Mouse (Mus musculus) NIH3T3 (cell line): Measurements from ENCODE around the gene Ttl.
A peak's percentile ranks its signal among the peaks of the same experiment; 100 is the strongest.

Source experiments
- DNase-seq: peaks from one replicate; pipeline ENCODE4 v3.0.0-alpha.2; 2012; ENCODE audit warnings: low read depth

Ttl gene

GRCm38 (mm10) chr2:129084959-129085358 is 19.2 kb downstream of the Ttl start:
- peak; percentile 70 for DNase-seq

GRCm38 (mm10) chr2:129087520-129087919 is 21.8 kb downstream of the Ttl start:
- no peak for DNase-seq

- no peak for DNase-seq
Measured at GRCm38 (mm10) chr2:129090370-129090769, 24.6 kb downstream of the Ttl start.

GRCm38 (mm10) chr2:129092810-129093209 is 27.1 kb downstream of the Ttl start:
- DNase-seq: no peak

DNA sequence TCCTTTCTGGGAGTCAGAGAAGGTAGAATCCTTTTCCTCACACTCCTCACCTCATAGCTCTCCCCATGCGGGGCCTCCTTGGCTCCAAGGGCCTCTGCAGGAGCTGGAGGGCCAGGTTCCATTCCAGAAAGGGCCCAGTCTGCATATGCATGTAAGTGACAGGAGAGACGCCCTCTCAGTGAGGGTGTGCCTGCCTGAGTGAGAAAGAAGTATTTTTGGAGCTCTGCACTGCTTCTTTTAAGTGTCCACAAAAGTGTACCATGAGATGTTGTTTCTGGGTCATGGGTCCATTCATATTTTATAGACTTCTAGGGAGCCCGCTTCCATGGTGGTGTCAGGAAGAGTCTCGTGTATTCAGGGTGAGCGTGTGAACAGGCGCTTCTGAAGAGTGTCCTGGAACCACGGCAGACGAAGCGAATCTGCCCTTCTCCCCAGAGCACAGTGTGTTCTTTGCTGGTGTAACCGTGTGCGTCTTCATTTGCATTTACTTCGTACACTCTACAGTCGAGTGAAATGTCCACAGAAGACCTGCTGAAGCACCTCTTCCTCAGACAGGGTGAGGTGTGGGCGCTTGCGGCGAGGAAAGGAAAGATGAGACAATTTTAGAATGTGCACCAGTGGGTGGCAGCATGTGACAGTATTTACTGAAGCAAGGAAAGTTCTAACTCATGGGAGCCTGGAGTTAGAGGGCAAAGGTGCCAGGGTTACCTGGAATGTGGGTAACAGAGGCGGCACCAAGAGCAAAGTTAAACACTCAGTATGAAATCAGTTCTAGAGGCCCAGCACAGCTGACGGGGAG is 28.4 kb downstream of the Ttl start:
- DNase-seq: no peak

- DNase-seq: peak; percentile 96
Measured at GRCm38 (mm10) chr2:129100784-129101310, 35.1 kb downstream of the Ttl start, which contains the start of gene Polr1b. Polr1b (plus strand) TSS chr2:129100995.

DNA sequence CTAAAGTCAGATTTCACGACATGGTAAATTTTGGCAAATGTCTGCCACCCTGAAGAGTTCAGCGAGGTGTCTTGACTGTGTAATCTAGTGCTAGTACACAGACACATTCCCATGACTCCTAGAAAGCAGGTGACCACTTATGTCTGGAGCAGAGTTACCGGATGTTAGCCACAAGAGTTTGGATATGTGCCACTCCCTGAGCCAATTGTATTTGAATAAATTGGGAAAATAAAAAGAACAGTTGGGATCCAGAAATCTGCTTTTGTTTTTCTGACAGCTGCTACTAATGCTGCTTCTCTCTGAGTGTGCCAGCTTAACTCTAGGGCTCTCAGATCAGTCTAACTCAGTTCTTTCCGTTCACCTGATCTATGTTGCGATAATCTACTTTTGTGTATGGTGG is 47.2 kb downstream of the Ttl start:
- no peak for DNase-seq

GRCm38 (mm10) chr2:129115706-129116367 is 50.1 kb downstream of the Ttl start:
- DNase-seq: no peak

DNA sequence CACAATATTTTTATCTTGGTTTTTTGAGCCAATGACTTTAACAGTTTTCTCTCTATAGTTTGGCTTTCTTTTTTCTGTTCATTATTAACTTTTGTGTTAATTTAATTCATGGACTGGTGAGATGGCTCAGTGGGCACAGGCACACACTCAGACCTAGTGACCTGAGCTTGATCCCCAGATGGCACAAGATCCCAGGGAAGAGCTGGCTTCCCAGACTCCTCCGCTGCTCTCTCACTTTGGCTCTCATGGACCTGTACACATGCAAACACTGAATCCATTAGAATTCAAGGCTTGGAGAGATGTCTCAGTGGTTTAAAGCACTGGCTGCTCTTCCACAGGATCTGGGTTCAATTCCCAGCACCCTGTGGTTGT is 50.6 kb downstream of the Ttl start:
- no peak for DNase-seq

- no peak for DNase-seq
Measured at GRCm38 (mm10) chr2:129118061-129118460, 52.3 kb downstream of the Ttl start.

DNA sequence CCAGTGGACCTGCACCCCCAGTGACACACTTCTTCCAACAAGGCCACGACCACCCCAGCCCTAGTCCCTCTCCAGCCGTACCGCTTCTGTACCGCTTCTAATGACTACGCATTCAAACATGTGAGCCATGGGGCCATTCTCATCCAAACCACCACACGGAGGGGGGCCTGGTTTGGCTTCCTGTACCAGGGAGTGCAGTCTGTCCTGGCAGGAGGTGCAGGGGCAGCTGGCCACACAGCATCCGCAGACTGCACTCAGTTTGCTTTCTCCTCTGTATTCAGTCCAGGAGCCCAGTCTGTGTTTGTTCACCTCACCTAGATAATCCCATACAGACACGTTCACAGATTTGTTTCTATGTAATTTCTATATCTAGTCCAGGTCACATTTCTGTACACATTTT is 56.2 kb downstream of the Ttl start:
- DNase-seq: no peak

DNA sequence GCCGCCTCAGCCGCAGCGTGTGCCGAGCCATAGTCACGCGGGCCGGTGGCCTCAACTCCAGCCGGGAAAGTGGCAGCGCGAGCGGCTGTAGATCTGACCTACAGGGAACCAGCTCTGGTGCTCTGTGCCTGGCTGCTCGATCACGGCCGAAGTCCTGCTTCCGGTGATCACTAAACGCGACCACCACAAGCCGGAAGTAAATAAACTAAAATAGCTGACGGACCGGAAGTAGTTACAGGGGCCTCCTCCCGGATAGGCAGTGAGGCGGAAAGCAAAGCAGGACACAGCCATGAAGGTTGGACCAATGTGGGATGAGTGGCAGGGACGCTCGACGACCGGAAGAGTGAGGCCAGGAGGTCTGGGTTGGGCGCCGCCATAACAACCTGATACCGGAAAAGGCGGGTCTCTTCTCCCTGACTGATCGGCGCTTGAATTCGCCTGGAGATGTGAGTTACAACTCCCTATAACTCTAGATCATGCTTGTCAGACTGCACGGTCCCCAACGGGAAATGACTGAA is 63.7 kb downstream of the Ttl start, which contains the start of gene Chchd5:
TSS of gene Chchd5 (plus strand) at position 289 of the 518 bp plus-strand sequence.
- peak; percentile 96 for DNase-seq

DNA sequence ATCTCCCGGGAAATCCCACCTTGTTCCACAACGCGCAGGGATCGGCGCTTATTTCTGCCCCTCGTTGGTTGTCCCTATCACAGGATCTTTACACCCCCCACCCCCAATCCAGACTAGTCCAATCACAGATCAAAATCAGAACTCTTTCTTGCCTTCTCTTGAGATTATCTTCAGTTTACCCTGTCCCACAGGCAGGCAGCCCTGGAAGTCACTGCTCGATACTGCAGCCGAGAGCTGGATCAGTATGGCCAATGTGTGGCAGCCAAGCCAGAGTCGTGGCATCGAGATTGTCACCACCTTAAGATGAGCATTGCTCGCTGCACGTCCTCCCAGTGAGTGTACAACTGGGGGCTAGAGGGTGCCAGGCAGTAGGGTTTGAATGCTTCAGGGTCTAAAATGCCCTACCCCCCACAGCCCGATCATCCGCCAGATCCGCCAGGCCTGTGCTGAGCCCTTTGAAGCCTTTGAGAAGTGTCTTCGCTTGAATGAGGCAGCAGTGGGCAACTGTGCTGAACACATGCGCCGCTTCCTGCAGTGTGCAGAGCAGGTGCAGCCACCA is 64.3 kb downstream of the Ttl start:
- peak; percentile 37 for DNase-seq

- DNase-seq: no peak
Measured at GRCm38 (mm10) chr2:129130776-129131175, 65.0 kb downstream of the Ttl start.

- peak; percentile 22 for DNase-seq
Measured at GRCm38 (mm10) chr2:129132231-129132630, 66.5 kb downstream of the Ttl start.

DNA sequence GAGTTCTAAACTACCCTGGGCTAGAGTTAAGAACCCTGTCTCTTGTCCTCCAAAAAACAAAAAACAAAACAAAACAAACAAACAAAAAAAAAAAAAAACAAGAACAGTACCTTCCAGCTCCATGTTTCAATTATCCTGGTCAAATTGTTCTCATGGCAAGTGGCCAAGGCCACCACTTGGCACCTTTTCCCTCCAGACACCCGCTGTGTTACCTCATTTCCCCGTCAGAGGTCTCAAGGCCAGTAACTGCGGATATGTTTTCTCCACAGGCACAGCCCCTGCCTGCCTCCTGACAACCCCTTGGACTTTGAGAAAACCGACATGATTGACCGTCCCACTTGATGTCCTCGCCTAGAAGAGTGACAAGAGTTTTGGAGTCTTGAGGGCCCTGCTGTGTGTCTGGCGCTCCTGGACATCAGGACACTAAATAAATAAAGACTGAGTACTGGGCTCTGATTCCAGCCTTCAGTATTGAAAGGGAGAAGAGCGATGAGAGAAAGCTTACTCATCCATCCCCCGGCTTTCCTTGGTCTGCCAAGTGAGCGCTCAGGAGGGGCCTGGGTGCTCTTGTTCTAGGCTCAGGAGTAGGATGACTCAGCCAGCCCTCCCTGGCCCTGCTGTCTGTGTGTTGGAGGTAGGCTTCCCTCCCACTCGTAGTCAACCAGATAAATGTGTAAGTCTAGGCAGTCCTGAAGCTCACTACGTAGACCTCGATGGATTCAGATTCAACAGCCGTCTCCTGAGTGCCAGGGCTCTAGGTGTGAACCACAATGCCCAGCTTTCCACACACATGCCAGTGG is 67.5 kb downstream of the Ttl start:
- peak; percentile 87 for DNase-seq

GRCm38 (mm10) chr2:129139906-129140305 is 74.2 kb downstream of the Ttl start:
- no peak for DNase-seq
